Mouse (Mus musculus) frontal cortex, adult (tissue): ENCODE measurements at regions not wholly inside any gene's neighbourhood (a gene's known extent, or its start where the extent isn't known, plus 50 kb on each side); places are given as distances from the start of the nearest gene placed in this dataset.

Experiments
- ATAC-seq: cut with Nextera tagmentation; 2 replicates; pipeline ENCODE4 v1.9.2; 2017; ENCODE audit warnings: mild to moderate bottlenecking, moderate library complexity, mixed read lengths; ENCODE audit not compliant: low TSS enrichment

GRCm38 (mm10) chr1:61135597-61136545 is 158.1 kb downstream of the Icos start:
- no peak for ATAC-seq

- no peak for ATAC-seq
These were observed 159.6 kb downstream of the Icos start for GRCm38 (mm10) chr1:61137210-61137885.

GRCm38 (mm10) chr1:61137954-61138353 is 160.2 kb downstream of the Icos start:
- no peak for ATAC-seq

- peak; percentile 88 for ATAC-seq
These were observed 161.7 kb downstream of the Icos start for GRCm38 (mm10) chr1:61139291-61139983.

GRCm38 (mm10) chr1:61139984-61140648 is 162.4 kb downstream of the Icos start:
- ATAC-seq, result no peak

GRCm38 (mm10) chr1:61140870-61141591 is 163.3 kb downstream of the Icos start:
- no peak; the same call in 1 of the 2 replicates for ATAC-seq

- ATAC-seq, result no peak
These were observed 163.8 kb downstream of the Icos start for GRCm38 (mm10) chr1:61141592-61141930.

- ATAC-seq, result no peak
These were observed 164.2 kb downstream of the Icos start for GRCm38 (mm10) chr1:61141952-61142351.

GRCm38 (mm10) chr1:61143030-61143753 is 165.5 kb downstream of the Icos start:
- no peak for ATAC-seq

GRCm38 (mm10) chr1:61143754-61144066 is 166.0 kb downstream of the Icos start:
- ATAC-seq, result no peak

- no peak for ATAC-seq
These were observed 167.3 kb downstream of the Icos start for GRCm38 (mm10) chr1:61145013-61145412.

GRCm38 (mm10) chr1:61145572-61145971 is 167.8 kb downstream of the Icos start:
- ATAC-seq, result no peak

- no peak for ATAC-seq
These were observed 168.5 kb downstream of the Icos start for GRCm38 (mm10) chr1:61146222-61146723.

- ATAC-seq, result no peak
These were observed 174.0 kb downstream of the Icos start for GRCm38 (mm10) chr1:61151742-61152141.

GRCm38 (mm10) chr1:61152157-61152556 is 174.4 kb downstream of the Icos start:
- ATAC-seq, result no peak

GRCm38 (mm10) chr1:61154216-61154615 is 176.5 kb downstream of the Icos start:
- peak; percentile 86 for ATAC-seq

GRCm38 (mm10) chr1:61157271-61157670 is 179.5 kb downstream of the Icos start:
- ATAC-seq, result peak; percentile 74

GRCm38 (mm10) chr1:61160505-61160904 is 182.8 kb downstream of the Icos start:
- ATAC-seq, result no peak

GRCm38 (mm10) chr1:61164271-61164670 is 186.5 kb downstream of the Icos start:
- ATAC-seq, result no peak

GRCm38 (mm10) chr1:61171941-61172340 is 194.2 kb downstream of the Icos start:
- no peak for ATAC-seq
